Mouse (Mus musculus): ENCODE results near the gene Glyat. TPM values are rescaled to one million over a fixed set of nuclear protein-coding genes. Genes with fewer than 3 reads are reported as not detected.
"Not testable (repeated sequence)": the region's sequence is repeated elsewhere in the genome, so short reads cannot be mapped to it uniquely, and the experiment has no call there.

Glyat gene
- polyA plus RNA-seq, 1 experiment from 2014 or later, result 0.05 TPM

DNA sequence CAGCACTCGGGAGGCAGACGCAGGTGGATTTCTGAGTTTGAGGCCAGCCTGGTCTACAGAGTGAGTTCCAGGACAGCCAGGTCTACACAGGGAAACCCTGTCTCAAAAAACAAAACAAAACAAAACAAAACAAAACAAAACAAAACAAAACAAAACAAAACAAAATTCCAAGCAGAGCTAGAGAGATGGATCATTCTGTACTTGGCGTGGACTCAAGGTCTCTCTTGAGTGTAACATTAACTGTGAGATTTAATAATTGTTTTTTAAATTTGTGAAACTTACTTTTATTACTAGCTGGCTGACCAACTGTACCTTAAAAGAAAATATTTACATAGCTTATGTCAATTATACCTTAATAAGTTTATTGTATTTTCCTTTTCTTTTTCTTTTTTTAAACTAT is 35.5 kb downstream of the Glyat start:
- not testable (repeated sequence) for H3K36me3 ChIP-seq (ENCODE audit: control insufficient read depth, insufficient read depth, low read length); H3K27me3 ChIP-seq (ENCODE audit: control insufficient read depth, insufficient read depth, low read length); H3K4me3 ChIP-seq (replicated peaks; ENCODE audit: low read length); H3K9me3 ChIP-seq (replicated peaks; ENCODE audit: control insufficient read depth, low read length); H3K4me2 ChIP-seq (ENCODE audit: low read depth, low read length); H3K9ac ChIP-seq (ENCODE audit: low read length); ATAC-seq (ENCODE audit: insufficient read depth, low FRiP score); H3K27ac ChIP-seq (ENCODE audit: low read length); H3K4me1 ChIP-seq (ENCODE audit: control insufficient read depth, insufficient read depth, low read length)
- 93% methylated on average over 3 of the region's 3 CpGs for WGBS

GRCm38 (mm10) chr19:12670139-12670538 is 37.0 kb downstream of the Glyat start, which contains the start of gene Olfr1442:
Olfr1442 (plus strand) TSS chr19:12670439.
- H3K9ac ChIP-seq (ENCODE audit: low read length), result no peak within 1 kb of the TSS
- no peaks in the 10 kb centered on the region for H3K36me3 ChIP-seq (ENCODE audit: control insufficient read depth, insufficient read depth, low read length)
- H3K9me3 ChIP-seq (replicated peaks; ENCODE audit: control insufficient read depth, low read length), result no peaks in the 10 kb centered on the region
- no peaks in the 10 kb centered on the region for H3K27me3 ChIP-seq (ENCODE audit: control insufficient read depth, insufficient read depth, low read length)
- no peak within 1 kb of the TSS for H3K27ac ChIP-seq (ENCODE audit: low read length)
- no peak within 1 kb of the TSS for H3K4me2 ChIP-seq (ENCODE audit: low read depth, low read length)
- no peaks in the 10 kb centered on the region for H3K4me1 ChIP-seq (ENCODE audit: control insufficient read depth, insufficient read depth, low read length)
- H3K4me3 ChIP-seq (replicated peaks; ENCODE audit: low read length), result no peak within 1 kb of the TSS
- no peak for ATAC-seq (ENCODE audit: insufficient read depth, low FRiP score)

DNA sequence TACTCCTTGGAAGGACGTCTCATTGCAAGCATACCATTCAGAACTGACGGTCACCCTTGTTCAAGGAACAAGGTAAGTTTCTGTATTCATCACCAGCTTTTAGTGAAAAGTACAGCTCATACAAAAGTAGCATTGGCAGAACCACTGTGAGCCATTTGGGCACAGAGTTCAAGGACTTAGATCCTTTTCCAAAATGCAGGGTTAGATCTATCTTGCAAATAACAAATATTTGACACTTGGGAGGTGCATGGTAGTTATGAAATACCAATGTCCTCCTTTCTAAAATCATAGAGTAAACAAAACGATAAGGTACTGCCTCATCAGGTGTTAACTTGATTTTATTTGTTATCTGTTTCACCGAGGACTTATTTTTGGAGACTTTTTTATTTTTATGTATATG is 37.9 kb downstream of the Glyat start:
- no peak overlapping the region for H3K4me3 ChIP-seq (replicated peaks; ENCODE audit: low read length)
- WGBS, result 81% methylated on average over 4 of the region's 4 CpGs
- no peaks in the 10 kb centered on the region for H3K36me3 ChIP-seq (ENCODE audit: control insufficient read depth, insufficient read depth, low read length)
- H3K27me3 ChIP-seq (ENCODE audit: control insufficient read depth, insufficient read depth, low read length), result no peaks in the 10 kb centered on the region
- no peak overlapping the region for H3K9ac ChIP-seq (ENCODE audit: low read length)
- H3K27ac ChIP-seq (ENCODE audit: low read length), result no peak overlapping the region
- H3K4me1 ChIP-seq (ENCODE audit: control insufficient read depth, insufficient read depth, low read length), result no peaks in the 10 kb centered on the region
- H3K9me3 ChIP-seq (replicated peaks; ENCODE audit: control insufficient read depth, low read length), result no peaks in the 10 kb centered on the region
- ATAC-seq (ENCODE audit: insufficient read depth, low FRiP score), result no peak
- no peak overlapping the region for H3K4me2 ChIP-seq (ENCODE audit: low read depth, low read length)

DNA sequence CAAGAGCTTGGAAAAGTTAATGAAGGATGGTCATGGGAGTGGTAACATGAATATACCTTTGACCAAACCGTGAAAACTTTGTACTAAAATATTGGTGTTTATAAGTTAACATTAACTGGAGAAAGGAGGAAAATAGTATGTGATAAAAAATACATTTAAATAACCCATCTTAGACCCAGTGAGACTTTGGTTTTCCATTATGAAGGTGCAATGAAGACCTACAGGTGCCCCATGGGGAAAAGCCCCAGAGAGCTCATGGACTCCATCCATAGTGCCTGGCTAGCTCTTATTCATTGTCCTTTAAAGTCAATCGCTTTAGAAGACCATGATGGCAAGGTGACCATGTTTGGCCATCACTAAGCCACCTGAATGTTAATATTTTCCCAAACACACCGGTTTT is 44.7 kb downstream of the Glyat start, which contains the start of gene Olfr1443:
Olfr1443 (plus strand) TSS at position 301 of the 400 bp plus-strand sequence.
- H3K27me3 ChIP-seq (ENCODE audit: control insufficient read depth, insufficient read depth, low read length), result no peaks in the 10 kb centered on the region
- H3K36me3 ChIP-seq (ENCODE audit: control insufficient read depth, insufficient read depth, low read length), result no peaks in the 10 kb centered on the region
- ATAC-seq (ENCODE audit: insufficient read depth, low FRiP score), result no peak
- no peaks in the 10 kb centered on the region for H3K4me1 ChIP-seq (ENCODE audit: control insufficient read depth, insufficient read depth, low read length)
- H3K9ac ChIP-seq (ENCODE audit: low read length), result no peak within 1 kb of the TSS
- 72% methylated on average over 3 of the region's 3 CpGs for WGBS
- no peak within 1 kb of the TSS for H3K27ac ChIP-seq (ENCODE audit: low read length)
- no peak within 1 kb of the TSS for H3K4me2 ChIP-seq (ENCODE audit: low read depth, low read length)
- no peak within 1 kb of the TSS for H3K4me3 ChIP-seq (replicated peaks; ENCODE audit: low read length)
- no peaks in the 10 kb centered on the region for H3K9me3 ChIP-seq (replicated peaks; ENCODE audit: control insufficient read depth, low read length)

DNA sequence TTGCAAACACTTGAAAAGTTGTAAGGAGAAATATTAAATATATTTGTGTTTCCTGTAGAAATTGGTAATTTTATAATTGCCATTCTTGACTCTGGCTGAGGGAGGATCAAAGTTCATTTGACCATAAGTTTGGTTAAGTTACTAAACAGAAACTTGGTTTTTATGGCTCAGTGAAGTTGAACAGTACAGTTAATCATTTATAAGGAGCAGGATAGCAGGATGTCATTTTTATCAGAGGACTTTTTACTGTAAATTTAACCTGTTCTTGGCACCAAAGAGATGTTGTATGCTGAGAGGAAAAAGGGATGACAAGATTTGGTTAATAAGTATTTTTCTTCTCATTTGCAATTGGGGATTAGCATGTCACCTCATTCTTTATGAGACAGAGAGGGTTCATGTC is 51.5 kb downstream of the Glyat start:
- H3K9me3 ChIP-seq (replicated peaks; ENCODE audit: control insufficient read depth, low read length), result no peaks in the 10 kb centered on the region
- H3K27me3 ChIP-seq (ENCODE audit: control insufficient read depth, insufficient read depth, low read length), result no peaks in the 10 kb centered on the region
- no peak overlapping the region for H3K4me3 ChIP-seq (replicated peaks; ENCODE audit: low read length)
- no peak overlapping the region for H3K27ac ChIP-seq (ENCODE audit: low read length)
- no peak overlapping the region for H3K4me2 ChIP-seq (ENCODE audit: low read depth, low read length)
- H3K36me3 ChIP-seq (ENCODE audit: control insufficient read depth, insufficient read depth, low read length), result no peaks in the 10 kb centered on the region
- ATAC-seq (ENCODE audit: insufficient read depth, low FRiP score), result no peak
- no peak overlapping the region for H3K9ac ChIP-seq (ENCODE audit: low read length)
- H3K4me1 ChIP-seq (ENCODE audit: control insufficient read depth, insufficient read depth, low read length), result no peaks in the 10 kb centered on the region

DNA sequence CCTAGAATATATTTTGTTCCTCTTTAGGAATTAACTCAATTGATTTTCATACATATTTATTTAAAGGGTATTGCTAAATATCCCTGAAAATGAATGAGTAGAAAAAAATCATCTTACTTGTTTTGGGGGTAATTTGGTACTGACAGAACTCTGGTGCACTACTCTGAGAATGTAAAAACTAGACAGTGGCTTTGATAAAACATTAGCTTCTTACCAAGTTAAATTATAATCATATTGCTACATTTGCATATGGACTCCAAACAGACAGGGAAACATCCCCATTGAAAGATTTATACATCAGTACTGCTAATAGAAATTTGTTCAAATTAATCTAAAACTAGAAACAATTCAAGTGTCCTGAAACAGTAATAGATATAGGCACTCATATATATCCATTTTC is 52.1 kb downstream of the Glyat start:
- no peaks in the 10 kb centered on the region for H3K4me1 ChIP-seq (ENCODE audit: control insufficient read depth, insufficient read depth, low read length)
- no peak overlapping the region for H3K9ac ChIP-seq (ENCODE audit: low read length)
- no peak overlapping the region for H3K4me2 ChIP-seq (ENCODE audit: low read depth, low read length)
- no peak overlapping the region for H3K4me3 ChIP-seq (replicated peaks; ENCODE audit: low read length)
- H3K36me3 ChIP-seq (ENCODE audit: control insufficient read depth, insufficient read depth, low read length), result no peaks in the 10 kb centered on the region
- ATAC-seq (ENCODE audit: insufficient read depth, low FRiP score), result no peak
- no peaks in the 10 kb centered on the region for H3K27me3 ChIP-seq (ENCODE audit: control insufficient read depth, insufficient read depth, low read length)
- no peak overlapping the region for H3K27ac ChIP-seq (ENCODE audit: low read length)
- H3K9me3 ChIP-seq (replicated peaks; ENCODE audit: control insufficient read depth, low read length), result no peaks in the 10 kb centered on the region

- 60% methylated on average over 3 of the region's 3 CpGs for WGBS
- no peak within 1 kb of the TSS for H3K4me3 ChIP-seq (replicated peaks; ENCODE audit: low read length)
These were observed 62.5 kb downstream of the Glyat start, which contains the start of gene Keg1 for GRCm38 (mm10) chr19:12695590-12695989. Keg1 (plus strand) TSS chr19:12695786.

DNA sequence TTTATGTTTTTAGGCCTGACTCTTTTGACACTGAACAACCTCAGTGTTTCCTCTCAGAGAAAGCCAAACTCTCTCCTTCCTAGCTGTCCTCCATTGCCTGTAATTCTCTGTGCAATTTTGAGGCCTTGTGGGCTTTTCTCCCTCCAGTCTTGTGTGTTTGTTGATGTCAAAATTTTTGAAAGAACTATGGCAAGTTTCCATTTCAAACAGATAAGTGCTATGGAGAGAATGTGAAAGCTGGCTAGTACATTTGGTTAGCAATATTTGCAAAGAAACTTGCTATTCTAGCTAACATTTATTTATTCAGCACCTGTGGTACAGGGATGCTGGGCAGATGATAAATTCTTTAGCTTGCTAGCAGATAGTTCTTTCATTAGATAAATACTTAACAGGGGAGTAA is 63.1 kb downstream of the Glyat start:
- no peaks in the 10 kb centered on the region for H3K9me3 ChIP-seq (replicated peaks; ENCODE audit: control insufficient read depth, low read length)
- no peak for ATAC-seq (ENCODE audit: insufficient read depth, low FRiP score)
- no peak overlapping the region for H3K27ac ChIP-seq (ENCODE audit: low read length)

More at GRCm38 (mm10) chr19:12695590-12695989, 62.5 kb downstream of the Glyat start, which contains the start of gene Keg1:
- no peak for ATAC-seq (ENCODE audit: insufficient read depth, low FRiP score)
- Histone ChIP-seq H3K4me2 (ENCODE audit: low read depth, low read length) (no peak within 1 kb of the TSS), H3K9me3 (replicated peaks; ENCODE audit: control insufficient read depth, low read length) (no peaks in the 10 kb centered on the region), H3K36me3 (ENCODE audit: control insufficient read depth, insufficient read depth, low read length) (no peaks in the 10 kb centered on the region), H3K9ac (ENCODE audit: low read length) (no peak within 1 kb of the TSS), H3K4me1 (ENCODE audit: control insufficient read depth, insufficient read depth, low read length) (no peaks in the 10 kb centered on the region), H3K27me3 (ENCODE audit: control insufficient read depth, insufficient read depth, low read length) (no peaks in the 10 kb centered on the region), H3K27ac (ENCODE audit: low read length) (no peak within 1 kb of the TSS)

More for the DNA sequence above, 63.1 kb downstream of the Glyat start:
- H3K4me1 ChIP-seq (ENCODE audit: control insufficient read depth, insufficient read depth, low read length), result no peaks in the 10 kb centered on the region
- no peak overlapping the region for H3K4me3 ChIP-seq (replicated peaks; ENCODE audit: low read length)
- H3K4me2 ChIP-seq (ENCODE audit: low read depth, low read length), result no peak overlapping the region
- no peaks in the 10 kb centered on the region for H3K27me3 ChIP-seq (ENCODE audit: control insufficient read depth, insufficient read depth, low read length)
- H3K9ac ChIP-seq (ENCODE audit: low read length), result no peak overlapping the region
- no peaks in the 10 kb centered on the region for H3K36me3 ChIP-seq (ENCODE audit: control insufficient read depth, insufficient read depth, low read length)
